Mouse (Mus musculus) layer of hippocampus, adult 18-20 months (tissue): ENCODE results near the gene Sema5a. TPM values are rescaled to one million over a fixed set of nuclear protein-coding genes. Genes with fewer than 3 reads are reported as not detected.

Source experiments
- DNase-seq, 2 experiments: peaks; one replicate each; pipeline ENCODE4 v3.0.0; 2022; ENCODE audit warnings: low spot score in 2 of 2
- total RNA-seq, 2 experiments: library from RNA; stranded (reverse); gene quantifications; 2 replicates each; pipeline ENCODE4 v1.2.3; 2021

Gene Sema5a
- total RNA-seq, 2 experiments from 2014 or later, result 74.6 to 77.7 TPM

- peak; percentile 7 to 47 for DNase-seq
Observed at GRCm38 (mm10) chr15:32432927-32433832, 188.6 kb downstream of the Sema5a start.

DNA sequence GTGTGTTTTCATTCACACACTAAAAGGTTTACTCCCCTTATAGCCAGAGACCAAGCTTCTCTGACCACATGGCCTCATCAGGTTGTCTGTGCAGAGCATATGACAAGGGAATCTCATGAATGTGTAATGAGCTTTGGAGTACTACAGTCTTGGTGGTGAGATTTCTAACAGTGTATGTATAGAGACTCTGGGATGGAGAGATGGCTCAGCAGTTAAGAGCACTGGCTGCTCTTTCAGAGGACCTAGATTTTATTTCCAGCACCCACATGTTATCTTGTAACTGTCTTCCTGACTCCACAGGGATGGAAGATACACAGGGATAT is 189.2 kb downstream of the Sema5a start:
- DNase-seq, result no peak

- no peak for DNase-seq
Observed at GRCm38 (mm10) chr15:32434274-32434673, 189.7 kb downstream of the Sema5a start.

GRCm38 (mm10) chr15:32437654-32438053 is 193.0 kb downstream of the Sema5a start:
- DNase-seq, result peak; percentile 55 to 87

GRCm38 (mm10) chr15:32442745-32443144 is 198.1 kb downstream of the Sema5a start:
- no peak for DNase-seq

- DNase-seq, result no peak
Observed at GRCm38 (mm10) chr15:32447558-32448349, 203.1 kb downstream of the Sema5a start.

GRCm38 (mm10) chr15:32459046-32459445 is 214.4 kb downstream of the Sema5a start:
- peak in 1 of 2 experiments; percentile 29 for DNase-seq

DNA sequence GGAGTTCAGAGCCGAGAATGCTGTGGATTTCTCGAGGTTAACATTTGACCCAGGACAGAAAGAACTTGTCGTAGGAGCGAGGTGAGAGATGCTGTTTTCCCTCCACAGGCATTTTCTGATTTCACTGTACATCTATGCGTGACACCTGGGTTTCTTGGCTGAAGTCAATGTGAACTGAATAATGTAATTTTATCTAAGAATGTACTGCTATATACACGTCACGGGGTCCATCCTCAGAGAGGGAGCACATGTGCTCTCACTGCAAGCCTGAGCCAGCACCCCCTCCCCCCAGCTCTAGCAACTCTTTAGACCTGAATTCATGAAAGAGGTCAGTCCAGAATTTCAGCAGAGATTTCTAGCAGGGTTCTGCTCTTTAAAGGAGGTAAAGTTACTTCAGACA is 215.6 kb downstream of the Sema5a start:
- DNase-seq, result no peak

- DNase-seq, result no peak
Observed at GRCm38 (mm10) chr15:32471480-32472050, 227.0 kb downstream of the Sema5a start.

- DNase-seq, result no peak
Observed at GRCm38 (mm10) chr15:32480747-32481146, 236.1 kb downstream of the Sema5a start.

GRCm38 (mm10) chr15:32485064-32485964 is 240.7 kb downstream of the Sema5a start:
- no peak for DNase-seq

- DNase-seq, result no peak
Observed at GRCm38 (mm10) chr15:32487968-32488367, 243.4 kb downstream of the Sema5a start.

DNA sequence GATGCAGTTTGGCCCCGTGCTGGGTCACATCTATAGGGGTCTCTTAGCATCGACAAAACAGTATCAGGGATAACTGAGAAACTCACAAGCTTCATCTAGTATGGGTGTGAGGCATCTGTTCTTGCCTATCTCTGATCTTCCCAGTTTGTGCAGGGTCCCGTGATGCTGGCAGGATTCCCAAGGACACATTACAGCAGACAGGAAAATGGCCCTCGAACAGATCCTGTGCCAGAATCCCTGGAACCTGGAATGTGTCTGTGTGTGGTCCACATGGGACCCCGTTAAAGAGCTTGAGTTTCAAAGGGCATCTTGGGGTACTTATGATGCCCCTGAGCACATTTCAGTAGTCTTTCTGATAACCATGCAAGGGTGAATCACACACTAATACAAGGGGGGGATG is 249.6 kb downstream of the Sema5a start:
- no peak for DNase-seq

DNA sequence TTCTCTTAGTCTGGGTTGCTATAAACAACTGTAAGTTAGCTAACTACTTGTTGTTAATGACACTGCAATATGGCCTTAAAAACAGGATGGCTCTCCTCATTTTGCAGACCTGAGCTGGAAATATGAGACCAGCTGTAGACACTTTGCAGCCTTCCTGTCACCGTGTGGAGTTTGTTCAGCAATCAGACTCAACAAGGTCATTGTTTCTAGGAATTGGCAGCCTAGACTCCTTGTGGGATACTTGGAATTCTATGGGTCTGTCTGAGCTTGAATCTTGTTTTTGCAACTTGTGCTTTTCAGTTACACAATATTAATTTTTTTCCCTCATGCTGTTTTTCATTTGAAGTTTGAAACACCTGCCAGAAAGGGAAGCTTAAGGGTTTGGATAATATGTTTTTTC is 250.3 kb downstream of the Sema5a start:
- DNase-seq, result no peak

GRCm38 (mm10) chr15:32496880-32497279 is 252.3 kb downstream of the Sema5a start:
- DNase-seq, result no peak

DNA sequence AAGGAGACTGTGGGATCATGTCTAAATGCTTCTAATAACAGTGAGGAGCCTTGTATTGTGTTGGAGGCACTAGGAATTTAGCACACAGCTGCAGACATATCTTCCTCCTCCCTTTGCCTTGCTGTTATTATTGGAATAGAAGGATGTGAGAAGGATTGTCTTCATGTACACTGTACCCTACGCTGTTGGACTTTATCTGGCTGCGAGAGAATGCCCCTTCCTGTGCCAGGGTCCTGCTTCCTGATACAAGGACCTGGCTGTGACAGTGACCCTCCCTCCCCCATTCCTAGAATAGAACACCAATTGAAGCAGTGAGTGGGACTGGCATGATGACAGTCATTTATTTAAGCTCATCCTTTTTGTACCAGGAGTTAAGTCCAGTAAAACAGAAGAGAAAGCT is 261.3 kb downstream of the Sema5a start:
- DNase-seq, result no peak

DNA sequence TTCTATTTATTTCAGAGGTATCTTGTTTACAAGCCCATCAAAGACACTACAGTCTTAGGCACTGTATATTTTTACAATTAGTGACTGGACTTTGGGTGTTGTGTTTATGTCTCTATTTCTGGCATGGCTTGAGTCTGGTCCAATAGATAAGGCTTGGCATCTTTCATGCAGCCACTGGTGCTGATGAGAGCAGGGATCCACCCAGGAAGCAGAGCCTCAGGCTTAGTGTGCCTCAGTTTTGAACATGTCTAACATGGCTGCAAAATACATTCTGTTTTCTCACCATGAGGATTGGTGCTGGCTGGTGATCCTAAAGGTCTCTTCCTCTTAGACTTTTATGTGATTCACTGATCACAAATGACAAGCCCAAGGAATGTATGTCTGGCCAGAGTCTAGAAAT is 263.7 kb downstream of the Sema5a start:
- no peak for DNase-seq

GRCm38 (mm10) chr15:32514877-32515276 is 270.3 kb downstream of the Sema5a start:
- no peak for DNase-seq

GRCm38 (mm10) chr15:32517954-32518353 is 273.3 kb downstream of the Sema5a start:
- DNase-seq, result no peak

- no peak for DNase-seq
Observed at GRCm38 (mm10) chr15:32532539-32532938, 287.9 kb downstream of the Sema5a start.

DNA sequence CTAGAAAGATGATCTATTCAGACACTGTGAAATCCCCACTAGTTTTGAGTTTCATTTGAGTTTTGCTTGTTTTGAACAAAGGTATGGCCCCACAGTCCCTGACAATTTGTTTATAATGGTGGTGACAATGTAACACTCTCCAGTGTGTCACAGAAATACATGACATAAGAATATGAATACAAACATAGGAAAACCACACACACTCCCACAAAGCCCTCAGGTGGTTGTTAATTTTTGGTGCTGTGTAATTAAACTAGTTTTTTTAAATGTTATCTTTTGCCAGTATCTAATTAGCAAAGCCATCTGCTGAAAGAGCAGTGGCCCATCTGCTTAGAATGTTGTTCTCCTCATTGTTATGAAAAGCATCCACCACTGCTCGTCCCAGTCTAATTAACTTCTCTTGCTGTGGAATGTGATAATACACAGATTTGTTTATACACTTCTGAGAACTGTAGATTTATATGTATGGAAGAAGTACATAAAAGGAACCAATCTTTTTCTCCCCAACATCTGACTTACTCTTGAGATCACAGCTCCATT is 289.0 kb downstream of the Sema5a start:
- DNase-seq, result peak; percentile 58 to 88
